Mouse (Mus musculus): ENCODE measurements at regions not wholly inside any gene's neighbourhood (a gene's known extent, or its start where the extent isn't known, plus 50 kb on each side); places are given as distances from the start of the nearest gene placed in this dataset.

GRCm38 (mm10) chr14:107727234-107727633 is 1186.7 kb downstream of the Slitrk1 start:
- no peak for DNase-seq

GRCm38 (mm10) chr14:107688349-107688748 is 1225.6 kb downstream of the Slitrk1 start:
- DNase-seq, result no peak

- no peak for DNase-seq
Measured at GRCm38 (mm10) chr14:107687261-107688019, 1226.5 kb downstream of the Slitrk1 start.

- DNase-seq, result no peak
Measured at GRCm38 (mm10) chr14:107656595-107656994, 1257.4 kb downstream of the Slitrk1 start.

- no peak for DNase-seq
Measured at GRCm38 (mm10) chr14:107615466-107615865, 1298.5 kb downstream of the Slitrk1 start.

- peak in 1 of 2 experiments; percentile 4 for DNase-seq
Measured at GRCm38 (mm10) chr14:107614348-107614747, 1299.6 kb downstream of the Slitrk1 start.

GRCm38 (mm10) chr14:107603198-107603597 is 1310.8 kb downstream of the Slitrk1 start:
- no peak for DNase-seq

GRCm38 (mm10) chr14:107586715-107587114 is 1327.2 kb downstream of the Slitrk1 start:
- DNase-seq, result no peak

- DNase-seq, result no peak
Measured at GRCm38 (mm10) chr14:107584252-107584651, 1329.7 kb downstream of the Slitrk1 start.

GRCm38 (mm10) chr14:107570676-107571075 is 1343.3 kb downstream of the Slitrk1 start:
- DNase-seq, result no peak

- no peak for DNase-seq
Measured at GRCm38 (mm10) chr14:107568496-107568895, 1345.5 kb downstream of the Slitrk1 start.
